Mouse (Mus musculus): ENCODE measurements around the gene Ptafr. TPM values are rescaled to one million over a fixed set of nuclear protein-coding genes. Genes with fewer than 3 reads are reported as not detected.

Ptafr gene
- total and polyA plus RNA-seq, 3 experiments: 0.31 to 1.1 TPM; not detected in 1

DNA sequence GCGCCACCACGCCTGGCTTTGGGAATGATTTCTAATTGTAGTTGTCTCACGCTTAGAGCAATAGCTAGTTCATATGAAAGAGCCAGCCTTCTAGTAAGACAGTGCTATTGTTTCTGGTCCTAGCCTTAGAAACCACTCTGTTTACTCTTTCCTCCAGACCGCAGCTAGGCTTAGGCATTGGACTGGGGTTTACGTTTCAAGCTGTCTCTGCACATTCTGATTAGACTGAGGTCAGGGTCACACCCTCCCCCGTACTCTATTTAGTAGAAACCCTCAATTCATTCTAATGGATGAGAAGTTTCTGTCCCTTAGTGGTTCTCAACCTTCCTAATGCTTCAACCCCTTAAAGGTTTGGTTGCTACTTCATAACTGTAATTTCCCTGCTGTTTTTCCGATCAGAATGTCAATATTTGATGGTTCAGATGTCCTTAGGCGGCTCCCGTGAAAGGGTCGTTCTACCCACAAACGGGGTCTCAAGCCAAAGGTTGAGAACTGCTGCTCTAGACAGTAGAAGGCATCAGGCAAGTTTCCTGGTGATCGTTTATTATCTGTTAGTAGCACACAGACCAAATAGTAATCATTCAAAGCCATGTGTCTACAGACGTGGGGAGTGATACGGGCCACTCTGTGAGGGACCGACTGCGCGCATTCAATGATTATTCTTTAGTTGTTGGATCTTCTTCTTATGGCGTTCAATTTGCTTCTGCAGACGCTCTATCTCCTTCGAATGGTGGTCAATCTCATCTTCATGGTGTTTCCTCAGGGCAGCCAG, 33.6 kb upstream of the Ptafr start:
- peaks cover 4 to 26% of the 10 kb centered on the region in 2 experiments for H3K4me1 ChIP-seq (ENCODE audit: control insufficient read depth in 1 of 2, insufficient read depth in 2 of 2)
- no peaks in the 10 kb centered on the region for H3K27me3 ChIP-seq (replicated peaks)
- TF ChIP-seq CTCF (conservative IDR thresholded peaks at IDR 0.05 in 1 of 2, IDR thresholded peaks at IDR 0.05 in 1 of 2; ENCODE audit: low read depth in 2 of 2, low read length in 2 of 2) (no peak), ETS1 (conservative IDR thresholded peaks at IDR 0.05; ENCODE audit: low read depth, low read length) (no peak), ZNF384 (IDR thresholded peaks at IDR 0.05; ENCODE audit: low read depth, low read length) (no peak), MEF2A (IDR thresholded peaks at IDR 0.05; ENCODE audit: borderline replicate concordance, low read depth, low read length) (no peak), RCOR1 (conservative IDR thresholded peaks at IDR 0.05; ENCODE audit: low read depth, low read length) (no peak), SMC3 (IDR thresholded peaks at IDR 0.05; ENCODE audit: low read depth, low read length) (no peak), NELFE (IDR thresholded peaks at IDR 0.05; ENCODE audit: low read depth, low read length) (no peak)
- DNase-seq (ENCODE audit: extremely low read depth): no peak
- peaks cover 5% of the 10 kb centered on the region; the same call in 1 of the 2 replicates for H3K79me2 ChIP-seq (replicated peaks; ENCODE audit: control insufficient read depth, extremely low read depth, insufficient read depth, poor library complexity, severe bottlenecking)
- H3K4me2 ChIP-seq (ENCODE audit: insufficient read depth, low read depth, poor library complexity, severe bottlenecking): no peak overlapping the region
- H3K4me3 ChIP-seq (replicated peaks in 1 of 3; ENCODE audit: low read depth in 2 of 3, low read length in 2 of 3, poor library complexity in 1 of 3): no peak overlapping the region
- H3K9me3 ChIP-seq (replicated peaks; ENCODE audit: low read length): no peaks in the 10 kb centered on the region
- dilution Hi-C loops (cut with MboI; ENCODE audit: extremely low pct_ligation_motif_present, extremely low pct_unique_long_range_greater_than_20kb, low sequenced_read_pairs): no loop called here
- no peak overlapping the region for H3K27ac ChIP-seq (ENCODE audit: insufficient read depth, low read depth)
- H3K36me3 ChIP-seq (replicated peaks in 1 of 2; ENCODE audit: control insufficient read depth in 1 of 2, insufficient read depth in 1 of 2, low read length in 1 of 2): peaks cover 0 to 24% of the 10 kb centered on the region in 2 experiments
- in situ Hi-C loops (cut with MboI; ENCODE audit: low pct_ligation_motif_present, low pct_unique_long_range_greater_than_20kb, low sequenced_read_pairs): no loop called here
- H3K9ac ChIP-seq (ENCODE audit: insufficient read depth, low read depth): no peak overlapping the region

DNA sequence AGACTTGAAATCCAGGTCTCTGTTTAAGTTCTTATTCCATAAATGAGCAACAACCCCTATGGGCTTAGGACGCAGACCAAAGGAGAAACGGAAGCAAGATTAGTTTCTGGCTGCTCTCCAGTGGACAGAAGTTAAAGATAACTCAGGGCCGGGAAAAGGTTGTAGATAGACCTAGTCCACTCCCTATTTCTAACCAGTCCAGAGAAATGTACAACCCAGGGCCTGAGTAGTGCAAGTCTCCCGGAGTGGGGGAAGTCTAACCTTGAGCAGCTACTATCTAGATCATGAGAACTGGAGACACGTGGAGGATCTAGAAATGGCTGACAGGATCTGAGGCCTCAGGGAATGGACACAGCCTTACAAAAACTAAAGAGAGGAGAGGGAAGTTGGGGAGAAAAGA, 31.4 kb upstream of the Ptafr start:
- Histone ChIP-seq H3K4me3 (replicated peaks in 1 of 3; ENCODE audit: low read depth in 2 of 3, low read length in 2 of 3, poor library complexity in 1 of 3) (peak overlapping the region; percentile 78 to 92 (median 89)), H3K9me3 (replicated peaks; ENCODE audit: low read length) (no peaks in the 10 kb centered on the region), H3K27me3 (replicated peaks) (no peaks in the 10 kb centered on the region), H3K36me3 (replicated peaks in 1 of 2; ENCODE audit: control insufficient read depth in 1 of 2, insufficient read depth in 1 of 2, low read length in 1 of 2) (peaks cover 0 to 30% of the 10 kb centered on the region in 2 experiments), H3K27ac (ENCODE audit: insufficient read depth, low read depth) (peak overlapping the region; percentile 86; the same call in 1 of the 2 replicates), H3K79me2 (replicated peaks; ENCODE audit: control insufficient read depth, extremely low read depth, insufficient read depth, poor library complexity, severe bottlenecking) (peaks cover 25% of the 10 kb centered on the region), H3K9ac (ENCODE audit: insufficient read depth, low read depth) (peak overlapping the region; percentile 96), H3K4me2 (ENCODE audit: insufficient read depth, low read depth, poor library complexity, severe bottlenecking) (peak overlapping the region; percentile 69), H3K4me1 (ENCODE audit: control insufficient read depth in 1 of 2, insufficient read depth in 2 of 2) (peaks cover 7 to 33% of the 10 kb centered on the region in 2 experiments)
- TF ChIP-seq NRF1 (IDR thresholded peaks at IDR 0.05; ENCODE audit: low read depth, low read length): no peak
- no peak for TF ChIP-seq KAT2A (IDR thresholded peaks at IDR 0.05; ENCODE audit: insufficient replicate concordance, low read length)
- TF ChIP-seq MXI1 (IDR thresholded peaks at IDR 0.05; ENCODE audit: low read depth, low read length): peak; percentile 80
- peak; percentile 88 for TF ChIP-seq MAX (IDR thresholded peaks at IDR 0.05; ENCODE audit: low read length)
- 0 out of 2 replicates have a peak, but pooled peaks have one; percentile 25 for TF ChIP-seq ZNF384 (IDR thresholded peaks at IDR 0.05; ENCODE audit: low read depth, low read length)
- peak; percentile 96 for TF ChIP-seq MYC (IDR thresholded peaks at IDR 0.05; ENCODE audit: low read depth, low read length)
- no peak for DNase-seq (ENCODE audit: extremely low read depth)
- in situ Hi-C loops (cut with MboI; ENCODE audit: low pct_ligation_motif_present, low pct_unique_long_range_greater_than_20kb, low sequenced_read_pairs) (no loop called here), dilution Hi-C loops (cut with MboI; ENCODE audit: extremely low pct_ligation_motif_present, extremely low pct_unique_long_range_greater_than_20kb, low sequenced_read_pairs) (no loop called here)

Data from CH12.LX (cell line).